Mouse (Mus musculus) olfactory bulb, adult 2 months (tissue): ENCODE results near the gene 1700011L22Rik.

ENCODE experiments used
- CTCF ChIP-seq: fragments of 200-500 bp; IDR thresholded peaks from 2 replicates; pipeline ENCODE4 v1.5.1; 2012; ENCODE audit warnings: low read depth, mild to moderate bottlenecking, low read length, moderate library complexity; ENCODE audit not compliant: insufficient read depth
- POLR2A ChIP-seq: fragments of 200-500 bp; IDR thresholded peaks from 2 replicates; pipeline ENCODE4 v1.6.1; 2012; ENCODE audit warnings: mild to moderate bottlenecking, low read depth, low read length, moderate library complexity; ENCODE audit not compliant: insufficient read depth

GRCm38 (mm10) chr8:79196481-79196880 is 51.9 kb downstream of the 1700011L22Rik start:
- TF ChIP-seq POLR2A (no peak), CTCF (no peak)
